Mouse (Mus musculus) embryonic fibroblast, embryonic 13.5 days (primary cell): Measurements from ENCODE around the gene Npnt. TPM values are rescaled to one million over a fixed set of nuclear protein-coding genes. Genes with fewer than 3 reads are reported as not detected.

Experiments
- H3K27ac ChIP-seq: 2 replicates; pipeline ENCODE4 v1.5.1; 2012; ENCODE audit warnings: low read length, control low read depth, inconsistent platforms; ENCODE audit not compliant: insufficient read depth
- H3K4me1 ChIP-seq: 2 replicates; pipeline ENCODE4 v1.6.1; 2011; ENCODE audit warnings: low read length; ENCODE audit not compliant: control insufficient read depth, insufficient read depth
- H3K4me3 ChIP-seq: 2 replicates; pipeline ENCODE4 v1.5.1; 2011; ENCODE audit warnings: mild to moderate bottlenecking, control low read depth, low read length; ENCODE audit not compliant: insufficient read depth
- CTCF ChIP-seq: IDR thresholded peaks from 2 replicates; pipeline ENCODE4 v1.5.1; 2011; ENCODE audit warnings: mild to moderate bottlenecking, control low read depth, low read length, moderate library complexity, borderline replicate concordance; ENCODE audit not compliant: insufficient read depth
- POLR2A ChIP-seq: IDR thresholded peaks from 2 replicates; pipeline ENCODE4 v1.6.1; 2011; ENCODE audit warnings: low read depth, mild to moderate bottlenecking, control low read depth, low read length, moderate library complexity
- polyA plus RNA-seq: library from polyadenylated mRNA; stranded (reverse); fragments of >200 nt; gene quantifications from 2 replicates; pipeline ENCODE4 v1.2.4, GENCODE M21; 2011; ENCODE audit warnings: low read depth; ENCODE audit not compliant: missing spikeins, insufficient read length

Npnt gene
- 22.5 and 30.4 TPM in 2 replicates for polyA plus RNA-seq

DNA sequence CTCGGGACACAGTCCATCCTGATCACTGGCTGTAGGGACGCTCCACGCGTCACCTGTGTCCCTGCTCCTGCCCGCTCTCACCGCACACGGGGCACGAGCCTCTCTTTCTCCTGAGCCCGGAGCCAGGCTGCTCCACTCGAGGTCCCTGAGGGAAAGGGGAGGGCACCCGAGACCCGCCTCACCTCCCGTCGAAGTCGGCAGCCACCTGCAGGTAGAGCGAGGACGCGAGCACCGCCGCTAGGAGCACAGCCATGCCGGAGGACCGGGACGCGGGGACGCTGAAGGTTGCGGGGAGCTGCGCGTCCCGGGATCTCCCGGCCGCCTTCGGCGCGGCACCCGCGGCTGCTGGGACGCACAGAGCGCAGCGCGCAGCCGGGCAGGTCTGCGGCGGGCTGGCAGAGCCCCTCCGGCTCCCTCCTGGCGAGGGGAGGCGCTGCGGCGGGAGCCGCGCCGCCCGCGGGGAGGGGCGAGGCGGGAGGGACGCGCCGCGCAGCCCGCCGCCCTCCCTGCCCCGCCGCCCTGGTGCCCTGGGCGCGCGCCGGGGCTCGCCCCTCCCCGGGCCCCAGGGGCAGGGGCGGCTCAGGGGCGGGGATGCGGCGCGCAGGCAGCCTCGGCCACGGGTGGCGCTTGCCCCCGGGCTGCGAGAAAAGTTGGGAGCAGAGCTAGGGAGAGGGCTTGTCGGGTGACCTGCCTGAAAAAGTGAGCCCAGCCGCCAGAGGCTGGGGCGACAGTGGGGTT lies at the start of gene Npnt:
Gene Npnt, minus strand, starts transcription at position 501 of the 738 bp plus-strand sequence.
- Histone ChIP-seq H3K4me1 (peaks cover 7% of the 10 kb centered on the region; the same call in 1 of the 2 replicates), H3K4me3 (peak within 1 kb of the TSS; percentile 44), H3K27ac (no peak within 1 kb of the TSS)
- TF ChIP-seq POLR2A (no peak), CTCF (no peak)

DNA sequence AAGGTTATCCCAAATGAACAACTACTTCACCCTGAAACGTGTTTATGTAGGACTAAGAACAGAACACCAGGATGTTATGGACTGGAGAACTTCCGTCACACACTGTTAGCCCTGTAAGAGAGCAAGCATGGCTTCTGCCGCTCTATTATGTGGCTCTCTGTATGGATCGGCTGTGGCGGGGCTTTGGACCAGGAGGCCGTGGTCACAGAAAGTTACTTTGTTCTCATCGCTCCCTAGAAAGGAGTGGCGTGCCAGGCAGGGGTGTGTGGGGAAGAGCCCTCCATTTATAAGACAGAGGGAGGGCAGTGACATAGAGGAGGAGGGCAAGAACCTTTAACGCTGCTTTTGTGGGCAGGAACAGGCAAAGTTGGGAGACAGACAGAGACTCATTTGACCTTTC lies 46.2 kb upstream of the Npnt start:
- TF ChIP-seq POLR2A, result no peak
- TF ChIP-seq CTCF, result no peak
- Histone ChIP-seq H3K27ac (no peak overlapping the region), H3K4me1 (no peaks in the 10 kb centered on the region), H3K4me3 (no peak overlapping the region)

DNA sequence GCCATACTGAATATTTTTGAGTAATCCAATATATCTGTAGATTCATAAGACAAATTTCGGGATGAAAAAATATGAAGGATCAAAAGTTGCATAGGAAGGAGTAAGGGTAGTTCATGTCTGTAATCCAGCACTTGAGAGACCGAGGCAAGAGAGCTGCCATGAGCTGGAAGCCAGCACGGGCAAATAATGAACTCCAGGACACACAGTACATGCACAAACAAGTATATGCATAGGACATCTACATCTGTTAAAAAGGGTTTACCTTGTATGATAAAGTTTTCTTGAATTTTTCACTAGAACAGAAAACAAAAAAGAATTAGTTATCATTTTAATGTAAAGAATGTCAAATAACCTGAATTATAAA lies 45.8 kb upstream of the Npnt start:
- TF ChIP-seq CTCF, result no peak
- TF ChIP-seq POLR2A, result no peak
- Histone ChIP-seq H3K4me1 (no peaks in the 10 kb centered on the region), H3K4me3 (no peak overlapping the region), H3K27ac (no peak overlapping the region)

DNA sequence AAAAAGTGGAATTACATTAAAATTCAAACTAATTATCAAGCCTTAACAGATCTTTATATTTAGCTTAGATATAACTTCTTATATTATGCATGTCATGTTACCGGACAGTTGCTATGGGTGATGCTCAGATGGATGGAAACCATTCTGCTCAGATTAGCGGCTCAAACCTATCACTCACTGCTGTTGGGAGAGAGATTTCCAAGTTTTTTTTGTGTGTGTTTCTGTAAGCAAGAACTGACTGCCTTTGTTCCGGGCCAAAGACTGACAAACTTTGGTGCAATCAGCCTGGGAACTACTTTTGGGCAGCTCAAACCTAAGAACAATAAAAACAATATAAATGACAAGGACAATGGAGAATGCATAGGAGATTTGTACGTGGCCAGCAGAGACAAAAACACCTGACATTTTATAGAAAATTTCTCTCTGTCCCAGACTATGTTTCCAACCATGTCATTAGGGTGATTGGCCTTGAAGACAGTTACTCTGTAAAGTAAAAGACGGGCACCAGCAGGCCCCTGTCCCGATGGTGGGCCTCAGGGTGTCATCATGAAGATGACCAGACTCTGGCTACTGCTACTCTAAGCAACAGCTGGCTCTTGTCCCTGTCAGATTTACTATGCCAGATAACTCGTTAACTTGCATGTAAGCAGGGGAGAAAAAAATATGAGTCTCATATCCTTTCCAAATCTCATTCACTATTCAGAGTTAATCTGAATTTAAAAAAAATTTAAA lies 45.2 kb upstream of the Npnt start:
- H3K4me1 ChIP-seq, result no peaks in the 10 kb centered on the region
- no peak overlapping the region for H3K4me3 ChIP-seq
- TF ChIP-seq POLR2A (no peak), CTCF (no peak)
- H3K27ac ChIP-seq, result no peak overlapping the region

DNA sequence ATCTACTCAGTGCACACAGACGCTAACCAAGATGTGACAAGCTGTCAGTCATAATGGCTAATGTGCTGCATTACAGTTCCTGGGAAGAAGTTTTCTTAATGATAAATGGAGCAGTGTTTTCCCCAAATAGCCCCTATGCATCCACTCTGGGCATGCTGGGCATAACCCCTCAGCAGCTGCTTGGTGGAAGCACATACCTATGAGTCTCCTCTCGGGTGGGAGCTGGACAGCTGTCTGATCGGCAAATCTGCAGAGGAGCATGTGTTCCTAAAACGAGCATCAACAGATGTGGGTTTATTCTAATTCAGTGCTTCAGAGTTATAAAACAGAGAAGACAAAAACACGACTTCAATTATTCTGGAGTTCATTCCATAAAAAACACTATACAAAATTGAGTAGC lies 36.1 kb upstream of the Npnt start:
- peaks cover 4% of the 10 kb centered on the region; the same call in 1 of the 2 replicates for H3K4me1 ChIP-seq
- H3K4me3 ChIP-seq, result no peak overlapping the region
- TF ChIP-seq CTCF (no peak), POLR2A (no peak)
- no peak overlapping the region for H3K27ac ChIP-seq

DNA sequence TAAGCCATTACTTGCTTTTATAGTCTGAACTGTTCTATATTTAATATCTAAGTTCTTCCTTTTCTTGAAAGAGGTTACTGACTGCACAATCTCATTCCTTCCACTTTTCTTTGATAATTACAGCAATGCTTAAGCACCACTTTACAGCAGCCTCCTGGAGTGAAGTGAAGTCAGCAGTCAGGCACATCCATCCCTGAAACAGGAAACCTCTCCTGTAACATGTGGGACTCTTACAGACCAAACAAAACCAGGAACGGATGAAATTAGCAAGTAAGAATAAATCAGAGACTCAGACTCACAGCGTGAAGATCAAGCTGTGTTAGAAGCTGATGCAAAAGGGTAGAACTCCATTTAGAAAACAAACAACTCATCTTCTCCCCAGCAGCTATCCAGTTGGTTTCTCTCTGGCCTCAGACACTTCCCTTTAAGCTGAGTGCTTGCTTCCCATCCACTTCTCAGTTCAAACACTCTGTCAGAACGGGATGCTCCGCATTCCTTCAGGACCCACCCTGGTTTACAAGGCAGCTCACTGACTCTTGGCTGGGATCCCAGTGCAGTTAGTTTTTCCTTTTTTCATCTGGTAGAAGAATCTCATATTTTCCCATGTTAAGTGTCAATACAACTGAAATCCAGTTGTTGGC lies 33.9 kb upstream of the Npnt start:
- peak overlapping the region; percentile 69 for H3K27ac ChIP-seq

DNA sequence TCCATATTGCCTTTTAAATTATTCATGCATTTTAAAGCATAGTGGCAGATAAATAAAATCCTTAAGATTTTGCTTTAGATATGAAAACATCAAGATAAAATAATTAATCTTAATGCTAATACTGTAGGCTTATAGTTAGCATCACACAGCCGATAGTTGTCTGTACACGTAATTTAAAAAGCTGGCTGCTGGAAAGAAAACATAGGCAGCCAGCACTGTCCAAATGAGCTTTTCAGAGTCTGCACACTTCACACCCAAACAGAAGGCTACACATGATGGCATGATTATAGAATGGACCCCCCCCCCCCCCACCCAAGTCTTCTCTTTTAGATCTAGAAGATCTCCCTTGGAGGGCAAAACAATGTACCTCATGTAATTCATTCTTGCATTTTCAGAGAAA lies 31.9 kb upstream of the Npnt start:
- peaks cover 4% of the 10 kb centered on the region; the same call in 1 of the 2 replicates for H3K4me1 ChIP-seq
- no peak for TF ChIP-seq POLR2A
- no peak for TF ChIP-seq CTCF
- H3K27ac ChIP-seq, result no peak overlapping the region
- H3K4me3 ChIP-seq, result no peak overlapping the region

More for the DNA sequence above, 33.9 kb upstream of the Npnt start:
- TF ChIP-seq POLR2A, result no peak
- TF ChIP-seq CTCF, result no peak
- no peak overlapping the region for H3K4me3 ChIP-seq
- H3K4me1 ChIP-seq, result peaks cover 4% of the 10 kb centered on the region; the same call in 1 of the 2 replicates

DNA sequence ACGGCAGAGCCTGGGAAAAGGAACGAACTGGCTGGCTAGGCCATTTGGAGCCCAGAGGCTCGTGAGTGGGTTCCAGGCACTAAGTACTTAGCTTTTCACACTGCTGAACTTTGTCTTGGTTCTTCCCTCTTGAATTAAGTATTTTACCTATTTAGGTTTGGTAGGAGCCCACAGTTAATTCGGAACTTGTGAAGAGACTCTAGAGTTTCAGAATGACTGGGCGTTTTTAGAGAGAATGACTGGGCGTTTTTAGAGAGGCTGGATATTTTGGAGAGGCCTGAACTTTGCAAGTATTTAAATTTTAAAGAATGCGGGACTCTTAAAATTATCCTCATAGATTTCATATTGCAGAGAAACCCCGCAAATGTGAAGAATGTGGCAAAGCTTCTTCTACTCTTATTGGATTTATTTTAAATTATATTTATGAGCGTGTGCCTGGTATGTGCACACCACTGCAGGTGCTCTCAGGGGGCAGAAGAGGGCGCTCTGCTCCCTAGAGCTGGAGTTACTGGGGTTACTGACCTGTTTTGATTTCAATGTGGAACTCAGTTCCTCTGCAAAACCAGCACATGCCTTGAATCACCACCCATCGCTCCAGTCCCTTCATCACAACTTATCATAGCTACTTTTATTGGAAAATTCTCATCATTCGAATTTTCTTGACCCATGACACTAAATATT lies 29.8 kb upstream of the Npnt start:
- Histone ChIP-seq H3K4me3 (no peak overlapping the region), H3K27ac (no peak overlapping the region), H3K4me1 (peaks cover 3% of the 10 kb centered on the region; the same call in 1 of the 2 replicates)
- TF ChIP-seq CTCF (no peak), POLR2A (no peak)

DNA sequence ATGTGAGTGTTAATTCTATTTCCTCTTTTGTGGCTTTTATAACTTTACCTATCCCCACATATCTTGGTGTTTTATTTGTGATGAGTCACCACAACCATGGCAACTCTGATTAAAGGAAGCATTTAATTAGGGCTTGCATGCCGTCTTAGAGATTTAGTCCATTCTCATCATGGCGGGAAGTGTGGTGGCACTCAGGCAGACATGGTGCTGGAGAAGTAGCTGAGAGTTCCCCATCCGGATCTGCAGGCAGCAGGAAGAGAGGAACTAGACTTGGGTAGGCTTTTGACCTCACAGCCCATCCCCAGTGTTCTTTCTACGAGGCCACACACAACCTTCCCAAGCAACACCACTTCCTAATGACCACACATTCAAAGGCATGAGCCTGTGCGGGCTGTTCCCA lies 16.2 kb upstream of the Npnt start:
- Histone ChIP-seq H3K27ac (no peak overlapping the region), H3K4me3 (no peak overlapping the region), H3K4me1 (peaks cover 6% of the 10 kb centered on the region; the same call in 1 of the 2 replicates)
- no peak for TF ChIP-seq POLR2A
- no peak for TF ChIP-seq CTCF
